Mouse (Mus musculus): ENCODE measurements around the gene Klhl1. TPM values are rescaled to one million over a fixed set of nuclear protein-coding genes. Genes with fewer than 3 reads are reported as not detected.
A peak's percentile ranks its signal among the peaks of the same experiment; 100 is the strongest.
"Not testable (repeated sequence)": the region's sequence is repeated elsewhere in the genome, so short reads cannot be mapped to it uniquely, and the experiment has no call there.

The Klhl1 gene
- 1 to 10 TPM in 1 of 2 experiments, under 1 TPM in 1; 0.94 to 1.0 TPM for total RNA-seq (2021)
- long read RNA-seq, partial matches to known transcripts, result 0 of 1 reads
- long read RNA-seq, other reads (novel, unspliced or antisense), result 1 of 1 reads

- DNase-seq (ENCODE audit: low spot score in 2 of 2), result peak in 1 of 2 experiments; percentile 9
Observed at GRCm38 (mm10) chr14:96518954-96519682, at the start of gene Klhl1. Gene Klhl1 (minus strand): TSS chr14:96519102.

DNA sequence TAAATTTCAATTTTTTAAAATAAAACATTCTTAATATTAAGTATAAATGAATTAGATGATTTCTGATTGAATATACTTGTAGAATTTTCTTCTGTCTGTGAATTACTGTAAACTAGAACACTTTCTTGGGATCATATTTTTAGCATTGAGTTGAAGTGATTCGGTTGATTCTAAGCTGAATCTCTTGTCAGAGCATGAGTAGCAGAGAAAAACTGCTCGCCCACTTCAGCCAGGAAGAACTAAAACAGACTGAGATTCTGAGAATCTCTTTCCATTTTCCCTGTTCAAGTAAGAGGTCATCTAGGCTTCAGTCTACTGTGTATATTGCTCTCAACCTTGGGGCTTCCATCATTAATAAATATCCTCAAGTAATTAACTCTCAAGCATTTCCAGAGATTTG, 34.8 kb upstream of the Klhl1 start:
- no peak for DNase-seq (ENCODE audit: low spot score in 2 of 2)

DNA sequence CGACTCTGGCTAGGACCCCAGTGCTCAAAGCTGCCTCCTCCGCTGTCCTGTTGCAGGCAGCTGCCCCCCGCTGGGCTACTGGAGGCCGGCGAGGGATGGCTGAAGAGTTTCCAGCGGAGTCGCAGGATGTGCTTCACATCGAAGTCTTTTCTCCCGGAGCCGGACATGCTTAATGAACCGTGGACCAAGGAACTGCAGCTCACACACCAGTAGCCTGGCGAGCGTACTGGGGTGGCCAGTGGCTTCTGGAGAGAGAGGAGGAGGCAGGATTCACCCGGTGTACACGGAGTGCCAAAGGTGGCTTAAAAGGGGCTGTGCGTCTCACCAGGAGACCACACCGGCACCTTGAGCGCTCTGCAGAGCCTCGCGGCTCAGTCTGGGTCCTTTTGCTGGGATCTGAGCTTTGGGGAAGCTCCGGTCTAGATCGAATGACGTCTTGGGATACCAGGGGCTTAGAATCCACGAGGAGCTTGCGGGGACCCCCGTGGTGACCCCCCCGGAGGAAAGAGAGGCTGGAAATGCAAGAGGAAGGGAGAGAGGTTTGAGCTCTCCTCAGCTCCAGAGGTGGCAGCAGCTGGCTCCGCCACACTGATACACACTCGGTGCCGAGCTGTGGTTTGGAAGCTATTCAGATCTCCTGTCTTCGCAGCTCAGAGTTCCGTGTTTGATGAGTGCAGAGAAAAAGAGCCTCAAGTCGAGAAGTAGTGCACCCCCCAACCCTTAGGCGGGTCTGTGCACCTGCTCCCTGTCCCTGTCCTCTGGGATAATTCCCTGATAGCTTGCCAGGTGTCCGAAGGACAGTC, 550 bp downstream of the Klhl1 start:
- DNase-seq (ENCODE audit: low spot score in 2 of 2), result peak; percentile 18 to 36

GRCm38 (mm10) chr14:96517727-96518126, 1.2 kb downstream of the Klhl1 start:
- DNase-seq (ENCODE audit: low spot score in 2 of 2), result peak in 1 of 2 experiments; percentile 4

DNA sequence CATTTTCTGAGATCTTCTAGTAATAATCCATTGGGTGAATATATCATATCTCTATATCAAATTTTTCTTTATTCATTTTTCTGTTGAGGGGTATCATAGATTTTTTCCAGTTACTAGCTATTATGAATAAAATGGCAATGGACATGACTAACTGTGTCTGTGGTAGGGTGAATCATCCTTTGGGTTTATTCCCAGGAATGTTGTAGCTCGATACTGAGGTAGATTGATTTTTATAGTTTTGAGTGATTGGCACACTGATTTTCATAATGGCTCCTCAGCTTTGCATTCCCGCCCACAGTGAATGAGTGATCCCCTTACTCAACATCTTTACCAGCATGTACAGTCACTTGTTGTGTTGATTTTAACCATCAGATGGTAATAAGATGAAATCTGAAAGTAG, 19.0 kb downstream of the Klhl1 start:
- no peak for DNase-seq (ENCODE audit: low spot score in 2 of 2)

- DNase-seq (ENCODE audit: low spot score in 2 of 2), result no peak
Observed at GRCm38 (mm10) chr14:96471812-96472211, 47.1 kb downstream of the Klhl1 start.

GRCm38 (mm10) chr14:96471336-96471735, 47.6 kb downstream of the Klhl1 start:
- DNase-seq (ENCODE audit: low spot score in 2 of 2), result no peak

DNA sequence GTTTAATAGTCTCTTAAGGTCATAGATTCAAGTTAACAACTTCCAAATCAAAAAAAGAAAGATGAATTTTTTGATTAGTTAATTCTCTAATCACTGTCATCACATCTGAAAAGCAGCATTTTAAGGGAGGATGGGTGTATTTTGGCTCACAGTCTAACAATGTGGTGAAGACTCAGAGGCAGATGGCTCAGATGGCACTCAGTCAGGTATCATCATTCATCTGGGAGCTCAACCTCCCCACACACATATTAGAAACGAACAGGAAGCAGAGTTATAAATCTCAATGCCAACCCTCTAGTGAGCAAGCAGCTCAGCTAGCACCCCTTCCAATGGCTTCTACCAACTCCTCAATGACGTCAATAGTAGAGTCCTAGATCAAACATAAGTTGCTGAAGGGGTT, 57.1 kb downstream of the Klhl1 start:
- peak; percentile 6 to 28 for DNase-seq (ENCODE audit: low spot score in 2 of 2)

DNA sequence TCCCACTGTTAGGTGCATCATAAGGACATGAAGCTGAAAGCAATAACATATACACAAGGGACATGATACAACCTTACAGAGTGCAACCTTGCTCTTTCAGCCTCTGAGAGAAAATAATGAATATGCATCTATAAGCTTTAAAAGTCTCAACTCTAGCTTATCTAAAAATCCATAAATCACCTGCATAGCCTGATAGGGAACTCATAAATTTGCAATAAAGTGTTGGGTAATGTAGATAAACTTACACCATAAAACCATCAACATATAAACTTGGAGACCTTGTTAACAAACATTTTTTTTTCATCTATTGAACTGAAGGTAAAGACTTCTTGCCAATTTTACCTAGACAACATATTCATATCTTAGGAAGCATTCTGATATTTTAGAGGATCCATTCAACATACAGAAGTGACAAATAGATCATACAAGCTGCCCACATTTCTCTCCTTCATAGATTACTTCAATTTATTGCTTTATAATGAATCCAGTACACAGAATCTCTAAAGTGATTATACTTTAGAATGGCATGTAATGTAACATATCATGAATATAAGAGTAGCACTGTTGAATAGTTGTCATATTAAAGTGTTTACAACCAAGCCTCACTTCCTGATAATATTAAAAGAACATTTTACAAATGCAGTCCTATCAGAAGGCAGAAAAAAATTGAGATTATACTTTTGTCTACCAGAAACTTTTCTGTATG, 126.7 kb downstream of the Klhl1 start:
- DNase-seq (ENCODE audit: low spot score in 2 of 2), result no peak

GRCm38 (mm10) chr14:96362727-96363126, 156.2 kb downstream of the Klhl1 start:
- DNase-seq (ENCODE audit: low spot score in 2 of 2), result no peak

DNA sequence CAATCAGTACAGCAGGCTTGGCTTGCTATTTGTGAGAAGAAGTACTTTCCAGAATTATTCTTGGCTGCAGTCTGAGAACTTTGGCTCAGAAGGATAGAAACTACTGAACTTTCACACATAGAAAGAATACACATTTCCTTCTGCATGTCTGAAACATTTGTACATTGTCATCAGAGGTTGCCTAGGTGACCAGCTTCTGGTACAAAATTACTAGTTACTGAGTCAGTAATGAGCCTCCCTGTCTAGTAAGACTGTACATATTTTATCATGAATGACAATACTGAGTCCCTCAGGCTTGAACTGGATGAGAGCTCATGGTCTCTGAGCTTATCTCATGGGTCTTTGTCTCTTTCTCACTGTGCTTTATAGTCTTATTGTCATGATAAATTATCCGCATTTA, 170.7 kb downstream of the Klhl1 start:
- no peak for DNase-seq (ENCODE audit: low spot score in 2 of 2)

DNA sequence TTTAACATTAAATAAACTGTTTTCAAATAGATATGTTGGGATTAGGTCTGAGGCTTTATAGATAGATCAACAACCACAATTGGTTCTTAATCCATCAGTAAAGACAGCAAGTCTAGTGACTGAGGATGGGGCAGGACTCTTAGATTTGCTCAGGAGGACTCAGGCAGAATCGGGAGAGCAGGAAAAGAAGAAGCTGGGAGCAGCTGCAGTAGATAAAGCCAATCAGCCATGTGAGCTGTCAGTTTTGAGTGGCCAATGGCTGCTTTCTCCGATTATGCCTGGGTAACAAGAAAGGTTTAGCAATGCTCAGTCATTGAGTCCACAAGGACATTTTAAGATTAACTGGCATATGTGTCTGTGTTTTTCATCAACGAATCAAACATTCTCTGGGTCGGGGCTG, 187.8 kb downstream of the Klhl1 start:
- no peak for DNase-seq (ENCODE audit: low spot score in 2 of 2)

GRCm38 (mm10) chr14:96217805-96218441, 301.0 kb downstream of the Klhl1 start:
- no peak for DNase-seq (ENCODE audit: low spot score in 2 of 2)

- not testable (repeated sequence) for DNase-seq (ENCODE audit: low spot score in 2 of 2)
Observed at GRCm38 (mm10) chr14:96194795-96195194, 324.1 kb downstream of the Klhl1 start.

- no peak for DNase-seq (ENCODE audit: low spot score in 2 of 2)
Observed at GRCm38 (mm10) chr14:96174546-96174945, 344.4 kb downstream of the Klhl1 start.

DNA sequence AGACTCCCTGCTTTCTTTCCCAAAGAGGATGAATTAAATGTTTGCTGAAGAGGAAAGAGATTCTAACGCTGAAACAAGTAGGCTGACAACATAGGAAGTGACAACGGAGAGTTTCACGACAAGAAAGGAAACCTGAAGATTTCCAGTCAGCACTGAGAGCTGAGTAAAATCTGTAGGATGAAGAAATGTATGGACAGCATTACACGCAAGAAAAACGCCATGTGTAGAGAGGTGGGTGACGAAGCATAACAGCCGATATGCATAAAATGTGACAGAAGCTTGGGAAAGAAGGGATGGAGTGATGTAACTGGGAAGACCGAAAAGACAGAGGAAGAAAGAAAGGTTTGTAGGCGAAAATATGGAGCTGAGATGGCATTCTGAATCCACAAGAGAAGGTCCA, 375.8 kb downstream of the Klhl1 start:
- no peak for DNase-seq (ENCODE audit: low spot score in 2 of 2)

DNA sequence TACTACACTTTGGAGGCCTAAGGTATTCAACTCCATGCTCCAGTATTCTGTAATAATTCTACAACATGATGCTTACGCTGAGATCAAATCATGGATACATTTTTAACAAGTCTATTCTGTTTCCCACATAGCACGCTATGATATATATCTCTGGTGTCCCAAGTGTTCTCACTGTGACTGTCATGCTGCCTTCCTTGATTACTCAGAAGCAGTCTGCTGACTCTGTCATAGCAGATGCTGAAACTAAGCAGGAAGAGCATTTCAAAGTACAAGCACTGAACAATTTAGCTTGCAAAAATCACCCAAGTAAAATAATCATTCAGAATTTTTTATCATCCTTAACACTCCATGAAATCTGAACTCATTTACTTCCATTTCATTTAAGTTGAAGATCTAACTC, 378.7 kb downstream of the Klhl1 start:
- no peak for DNase-seq (ENCODE audit: low spot score in 2 of 2)

DNA sequence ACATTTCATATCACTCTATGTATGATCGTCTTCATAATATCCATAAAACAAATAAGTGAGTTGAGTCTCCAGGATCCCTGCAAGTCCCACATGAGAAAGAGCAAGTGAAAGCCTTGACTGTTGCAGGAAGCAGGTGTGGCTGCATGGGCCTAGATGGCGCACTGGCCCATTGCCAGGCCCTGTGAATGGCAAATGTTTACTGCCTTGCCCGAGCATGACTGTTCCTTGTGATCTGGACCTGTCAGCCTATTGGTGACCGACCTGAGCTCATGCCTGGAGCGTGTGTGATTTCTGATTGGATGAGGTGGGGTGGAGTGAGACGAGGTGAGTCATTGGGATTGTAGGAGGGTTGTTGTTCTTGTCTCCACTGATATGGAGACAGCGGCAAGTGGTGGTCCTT, 411.5 kb downstream of the Klhl1 start:
- no peak for DNase-seq (ENCODE audit: low spot score in 2 of 2)

GRCm38 (mm10) chr14:96081681-96082207, 437.2 kb downstream of the Klhl1 start:
- DNase-seq (ENCODE audit: low spot score in 2 of 2), result no peak

DNA sequence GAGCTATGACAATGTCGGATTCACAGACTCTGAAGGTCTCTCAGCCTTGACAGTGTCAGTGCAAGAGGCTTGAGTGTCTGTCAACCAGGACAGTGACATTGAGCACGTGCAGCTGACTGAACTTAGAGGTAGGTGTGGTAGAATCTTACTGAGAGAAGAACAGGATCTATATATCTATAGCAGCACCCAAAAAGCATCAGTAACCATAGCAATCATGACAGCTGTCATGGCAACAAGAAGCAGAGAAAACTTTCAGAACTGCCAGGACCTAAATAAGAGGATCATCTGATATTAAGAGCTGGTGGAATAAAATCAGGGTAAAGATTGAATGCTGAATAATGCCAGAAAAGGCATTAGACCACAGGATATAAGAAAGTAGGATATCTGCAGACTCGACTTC, 453.0 kb downstream of the Klhl1 start:
- DNase-seq (ENCODE audit: low spot score in 2 of 2), result no peak

Measured in layer of hippocampus, postnatal 10 days (tissue).